Mouse (Mus musculus) C2C12 (cell line): ENCODE results near the gene Ogfod3. TPM values are rescaled to one million over a fixed set of nuclear protein-coding genes. Genes with fewer than 3 reads are reported as not detected.

Source experiments
- H3K27me3 ChIP-seq: one replicate; pipeline ENCODE4 v1.6.1; 2011; ENCODE audit not compliant: control insufficient read depth, insufficient read depth, insufficient read length
- H3K36me3 ChIP-seq: one replicate; pipeline ENCODE4 v1.6.1; 2011; ENCODE audit not compliant: control insufficient read depth, insufficient read depth
- H3K4me3 ChIP-seq: one replicate; pipeline ENCODE4 v1.5.1; 2011; ENCODE audit warnings: mild to moderate bottlenecking, control low read depth; ENCODE audit not compliant: poor library complexity, insufficient read depth, severe bottlenecking
- H3K79me2 ChIP-seq: one replicate; pipeline ENCODE4 v1.6.1; 2011; ENCODE audit not compliant: control insufficient read depth, insufficient read depth
- H3K79me3 ChIP-seq: one replicate; pipeline ENCODE4 v1.6.1; 2011; ENCODE audit warnings: low read depth, control low read depth
- H3ac ChIP-seq: one replicate; pipeline ENCODE3; 2011; ENCODE audit warnings: low read depth; ENCODE audit not compliant: control insufficient read depth, insufficient read length
- CEBPB ChIP-seq: IDR thresholded peaks from one replicate; pipeline ENCODE4 v1.6.1; 2011; ENCODE audit warnings: low read depth, mild to moderate bottlenecking, control low read depth, moderate library complexity
- CTCF ChIP-seq: IDR thresholded peaks from one replicate; pipeline ENCODE4 v1.5.1; 2011; ENCODE audit not compliant: control insufficient read depth, insufficient read depth, insufficient read length
- FOSL1 ChIP-seq: IDR thresholded peaks from one replicate; pipeline ENCODE4 v1.8.0; 2011; ENCODE audit warnings: mild to moderate bottlenecking, low read length; ENCODE audit not compliant: poor library complexity, insufficient read depth, severe bottlenecking
- MAX ChIP-seq: IDR thresholded peaks from one replicate; pipeline ENCODE4 v1.6.1; 2011; ENCODE audit warnings: mild to moderate bottlenecking, control low read depth
- MYOD1 ChIP-seq: IDR thresholded peaks from one replicate; pipeline ENCODE4 v1.6.1; 2011; ENCODE audit warnings: low read depth; ENCODE audit not compliant: control insufficient read depth, insufficient read length
- MYOG ChIP-seq: IDR thresholded peaks from one replicate; pipeline ENCODE4 v1.6.1; 2011; ENCODE audit not compliant: control insufficient read depth, insufficient read length; ENCODE audit errors: extremely low read depth
- USF1 ChIP-seq: IDR thresholded peaks from one replicate; pipeline ENCODE4 v1.6.1; 2011; ENCODE audit warnings: low read depth, mild to moderate bottlenecking, control low read depth, moderate library complexity
- polyA plus RNA-seq: library from polyadenylated mRNA; unstranded; fragments of >200 nt; fragmentation: generic; extraction: Trizol; gene quantifications from one replicate; pipeline ENCODE4 v1.2.1, GENCODE M21; 2012; ENCODE audit warnings: missing spikeins

The Ogfod3 gene
- polyA plus RNA-seq, 1 experiment = 10.8 TPM

GRCm38 (mm10) chr11:121189681-121190080, 14.8 kb downstream of the Ogfod3 start:
- no peak overlapping the region for H3ac ChIP-seq
- no peaks in the 10 kb centered on the region for H3K27me3 ChIP-seq
- H3K4me3 ChIP-seq = no peak overlapping the region
- TF ChIP-seq CTCF = no peak
- TF ChIP-seq CEBPB = no peak
- TF ChIP-seq FOSL1 = no peak
- TF ChIP-seq MYOG = no peak
- TF ChIP-seq USF1 = no peak
- no peak for TF ChIP-seq MAX
- no peak for TF ChIP-seq MYOD1
- H3K36me3 ChIP-seq = no peaks in the 10 kb centered on the region
- no peaks in the 10 kb centered on the region for H3K79me2 ChIP-seq
- no peaks in the 10 kb centered on the region for H3K79me3 ChIP-seq

GRCm38 (mm10) chr11:121176285-121177270, 27.9 kb downstream of the Ogfod3 start:
- no peak overlapping the region for H3ac ChIP-seq
- TF ChIP-seq USF1 (no peak), CTCF (peak; percentile 72)
- no peaks in the 10 kb centered on the region for H3K79me2 ChIP-seq
- no peaks in the 10 kb centered on the region for H3K36me3 ChIP-seq
- no peaks in the 10 kb centered on the region for H3K79me3 ChIP-seq
- H3K27me3 ChIP-seq = peaks cover 3% of the 10 kb centered on the region
- no peak overlapping the region for H3K4me3 ChIP-seq

- no peaks in the 10 kb centered on the region for H3K79me3 ChIP-seq
- no peaks in the 10 kb centered on the region for H3K36me3 ChIP-seq
- no peak for TF ChIP-seq MYOD1
- no peak for TF ChIP-seq FOSL1
- no peak for TF ChIP-seq CEBPB
- no peak for TF ChIP-seq MYOG
- no peak for TF ChIP-seq USF1
- H3K79me2 ChIP-seq = no peaks in the 10 kb centered on the region
- no peak overlapping the region for H3ac ChIP-seq
- no peak overlapping the region for H3K4me3 ChIP-seq
- peaks cover 3% of the 10 kb centered on the region for H3K27me3 ChIP-seq
Observed at GRCm38 (mm10) chr11:121174234-121174633, 30.3 kb downstream of the Ogfod3 start.

GRCm38 (mm10) chr11:121173203-121173602, 31.3 kb downstream of the Ogfod3 start:
- no peaks in the 10 kb centered on the region for H3K79me3 ChIP-seq
- H3K36me3 ChIP-seq = no peaks in the 10 kb centered on the region
- no peak overlapping the region for H3K4me3 ChIP-seq
- no peaks in the 10 kb centered on the region for H3K79me2 ChIP-seq
- no peak overlapping the region for H3ac ChIP-seq
- TF ChIP-seq MYOD1 (no peak), CEBPB (no peak), FOSL1 (no peak), MYOG (no peak), USF1 (no peak), MAX (no peak), CTCF (no peak)
- peaks cover 3% of the 10 kb centered on the region for H3K27me3 ChIP-seq

GRCm38 (mm10) chr11:121163751-121164150, 40.8 kb downstream of the Ogfod3 start:
- Histone ChIP-seq H3ac (no peak overlapping the region), H3K79me3 (no peaks in the 10 kb centered on the region), H3K79me2 (no peaks in the 10 kb centered on the region), H3K36me3 (no peaks in the 10 kb centered on the region), H3K4me3 (no peak overlapping the region), H3K27me3 (peaks cover 30% of the 10 kb centered on the region)
- no peak for TF ChIP-seq FOSL1
- no peak for TF ChIP-seq CTCF
- TF ChIP-seq MAX = no peak
- TF ChIP-seq CEBPB = no peak
- TF ChIP-seq MYOG = no peak
- no peak for TF ChIP-seq MYOD1
- no peak for TF ChIP-seq USF1
